Mouse (Mus musculus): ENCODE measurements around the gene Vdac1. TPM values are rescaled to one million over a fixed set of nuclear protein-coding genes. Genes with fewer than 3 reads are reported as not detected.

The Vdac1 gene
- polyA plus RNA-seq, 1 experiment from 2014 or later, result 355 TPM

DNA sequence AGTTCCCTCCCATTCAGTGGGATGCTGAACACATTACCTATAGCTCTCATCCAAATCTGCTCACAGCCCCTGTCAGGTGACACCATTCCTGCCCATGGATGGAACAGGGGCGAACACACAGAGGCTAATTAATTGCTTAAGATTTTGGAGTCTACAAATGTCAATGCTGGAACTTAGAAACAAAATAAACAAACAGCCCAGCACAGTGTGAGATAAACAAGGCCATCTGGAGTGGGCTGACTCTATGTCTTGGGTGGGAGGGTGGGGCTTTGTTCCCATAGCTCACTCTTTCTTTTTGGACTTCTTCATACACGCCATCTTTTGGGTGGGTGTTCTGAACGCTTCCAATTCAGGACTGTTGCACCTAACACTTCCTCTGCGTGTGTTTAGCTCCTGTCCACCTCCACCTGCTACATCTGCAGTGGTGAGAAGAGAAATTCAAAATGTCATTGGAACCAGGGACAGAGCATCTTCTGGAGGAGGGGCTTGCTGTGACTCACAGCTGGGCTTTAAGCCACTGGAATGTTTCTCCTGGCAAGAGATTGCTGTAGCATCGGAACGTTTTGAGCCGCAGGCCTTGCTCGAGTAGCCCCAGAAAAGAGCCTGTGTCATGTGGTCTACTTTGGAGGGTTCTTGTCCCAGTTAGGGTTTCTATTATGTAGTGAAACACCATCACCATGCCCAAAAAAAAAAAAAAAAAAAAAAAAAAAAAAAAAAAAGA is 72.6 kb downstream of the Vdac1 start:
- H3K9ac ChIP-seq (ENCODE audit: low read depth, low read length), result no peak overlapping the region
- peak; percentile 31 for DNase-seq (ENCODE audit: low spot score)
- H3K36me3 ChIP-seq (ENCODE audit: insufficient read depth, low read length), result no peaks in the 10 kb centered on the region
- no peak for ATAC-seq (replicated peaks; ENCODE audit: low FRiP score, low read depth)
- TF ChIP-seq CTCF (IDR thresholded peaks at IDR 0.05; ENCODE audit: low read depth), result no peak
- H3K4me3 ChIP-seq (replicated peaks; ENCODE audit: low read depth, low read length), result no peak overlapping the region
- 80% methylated on average over 8 of the region's 8 CpGs for WGBS
- no peak overlapping the region for H3K27ac ChIP-seq
- H3K27me3 ChIP-seq (ENCODE audit: insufficient read depth, low read length), result no peaks in the 10 kb centered on the region
- no peaks in the 10 kb centered on the region; the same call in 1 of the 2 replicates for H3K9me3 ChIP-seq (replicated peaks; ENCODE audit: low read length)
- 0 out of 2 replicates have a peak, but pooled peaks cover 8% of the 10 kb centered on the region for H3K4me1 ChIP-seq (replicated peaks; ENCODE audit: insufficient read depth, low read length)
- no peak overlapping the region for H3K4me2 ChIP-seq (ENCODE audit: low read length)

- Histone ChIP-seq H3K9me3 (replicated peaks; ENCODE audit: low read length) (no peaks in the 10 kb centered on the region; the same call in 1 of the 2 replicates), H3K4me1 (replicated peaks; ENCODE audit: insufficient read depth, low read length) (0 out of 2 replicates have a peak, but pooled peaks cover 8% of the 10 kb centered on the region), H3K27ac (no peak overlapping the region), H3K9ac (ENCODE audit: low read depth, low read length) (no peak overlapping the region), H3K4me2 (ENCODE audit: low read length) (no peak overlapping the region), H3K36me3 (ENCODE audit: insufficient read depth, low read length) (no peaks in the 10 kb centered on the region), H3K4me3 (replicated peaks; ENCODE audit: low read depth, low read length) (no peak overlapping the region), H3K27me3 (ENCODE audit: insufficient read depth, low read length) (no peaks in the 10 kb centered on the region)
- no peak for ATAC-seq (replicated peaks; ENCODE audit: low FRiP score, low read depth)
- TF ChIP-seq CTCF (IDR thresholded peaks at IDR 0.05; ENCODE audit: low read depth), result no peak
- DNase-seq (ENCODE audit: low spot score), result no peak
- 65% methylated on average over 2 of the region's 2 CpGs for WGBS
Observed at GRCm38 (mm10) chr11:52433797-52434195, 73.1 kb downstream of the Vdac1 start.

DNA sequence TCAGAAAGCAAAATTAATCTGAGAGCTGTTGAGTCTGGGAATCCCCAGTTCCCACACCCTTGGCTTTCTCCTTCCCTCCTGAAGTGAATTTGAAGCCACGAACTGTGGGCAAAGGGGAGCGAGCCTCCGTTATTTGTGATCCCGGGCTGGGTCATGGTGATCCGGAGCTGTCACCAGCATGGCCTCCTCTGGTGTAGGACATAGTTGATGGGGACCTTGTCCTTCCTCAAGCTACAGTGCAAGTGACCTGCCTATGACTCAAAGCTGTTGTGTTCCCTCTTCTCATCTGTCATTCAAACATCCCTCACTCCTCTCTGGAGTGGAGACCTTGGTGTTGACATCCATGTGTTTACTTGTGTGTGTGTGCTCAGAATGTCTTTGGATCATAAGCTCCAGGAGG is 74.8 kb downstream of the Vdac1 start:
- 0 out of 2 replicates have a peak, but pooled peaks cover 8% of the 10 kb centered on the region for H3K4me1 ChIP-seq (replicated peaks; ENCODE audit: insufficient read depth, low read length)
- no peak overlapping the region for H3K27ac ChIP-seq
- no peak overlapping the region for H3K4me2 ChIP-seq (ENCODE audit: low read length)
- WGBS, result 92% methylated on average over 5 of the region's 5 CpGs
- no peaks in the 10 kb centered on the region for H3K36me3 ChIP-seq (ENCODE audit: insufficient read depth, low read length)
- no peaks in the 10 kb centered on the region; the same call in 1 of the 2 replicates for H3K9me3 ChIP-seq (replicated peaks; ENCODE audit: low read length)
- no peak overlapping the region for H3K4me3 ChIP-seq (replicated peaks; ENCODE audit: low read depth, low read length)
- H3K27me3 ChIP-seq (ENCODE audit: insufficient read depth, low read length), result no peaks in the 10 kb centered on the region
- no peak for TF ChIP-seq CTCF (IDR thresholded peaks at IDR 0.05; ENCODE audit: low read depth)
- ATAC-seq (replicated peaks; ENCODE audit: low FRiP score, low read depth) (no peak), DNase-seq (ENCODE audit: low spot score) (no peak)
- H3K9ac ChIP-seq (ENCODE audit: low read depth, low read length), result no peak overlapping the region

- Histone ChIP-seq H3K36me3 (ENCODE audit: insufficient read depth, low read length) (no peaks in the 10 kb centered on the region), H3K27me3 (ENCODE audit: insufficient read depth, low read length) (no peaks in the 10 kb centered on the region), H3K9me3 (replicated peaks; ENCODE audit: low read length) (no peaks in the 10 kb centered on the region; the same call in 1 of the 2 replicates), H3K27ac (no peak overlapping the region), H3K4me3 (replicated peaks; ENCODE audit: low read depth, low read length) (no peak overlapping the region), H3K4me2 (ENCODE audit: low read length) (peak overlapping the region; percentile 46), H3K4me1 (replicated peaks; ENCODE audit: insufficient read depth, low read length) (0 out of 2 replicates have a peak, but pooled peaks cover 8% of the 10 kb centered on the region), H3K9ac (ENCODE audit: low read depth, low read length) (no peak overlapping the region)
- 20% methylated on average over 10 of the region's 10 CpGs for WGBS
- DNase-seq (ENCODE audit: low spot score) (peak; percentile 25), ATAC-seq (replicated peaks; ENCODE audit: low FRiP score, low read depth) (no peak)
- TF ChIP-seq CTCF (IDR thresholded peaks at IDR 0.05; ENCODE audit: low read depth), result no peak
Observed at GRCm38 (mm10) chr11:52437123-52437522, 76.5 kb downstream of the Vdac1 start.

Other genes with a start within 250 kb of the Vdac1 start
- gene Olfr1373, start 215.3 kb upstream of the Vdac1 start, polyA plus RNA-seq (2015; fragmentation: Nextera tagmentation; extraction: Ambion mirVana), result not detected in 2 replicates
- not detected in 2 replicates for gene Olfr1371, start 146.9 kb upstream of the Vdac1 start, polyA plus RNA-seq (2015; fragmentation: Nextera tagmentation; extraction: Ambion mirVana)
- gene Skp1a, start 128.9 kb upstream of the Vdac1 start, polyA plus RNA-seq (2015; fragmentation: Nextera tagmentation; extraction: Ambion mirVana), result 917 and 950 TPM in 2 replicates
- 14.6 and 16.0 TPM in 2 replicates for gene Tcf7, start 77.8 kb upstream of the Vdac1 start, polyA plus RNA-seq (2015; fragmentation: Nextera tagmentation; extraction: Ambion mirVana)
- gene 9530068E07Rik, start 35.6 kb downstream of the Vdac1 start, polyA plus RNA-seq (2015; fragmentation: Nextera tagmentation; extraction: Ambion mirVana), result 228 and 245 TPM in 2 replicates

Measured in kidney, postnatal 0 days (tissue).